ENCODE assay signal across 17 mouse cellular contexts in the genomic region with DNA sequence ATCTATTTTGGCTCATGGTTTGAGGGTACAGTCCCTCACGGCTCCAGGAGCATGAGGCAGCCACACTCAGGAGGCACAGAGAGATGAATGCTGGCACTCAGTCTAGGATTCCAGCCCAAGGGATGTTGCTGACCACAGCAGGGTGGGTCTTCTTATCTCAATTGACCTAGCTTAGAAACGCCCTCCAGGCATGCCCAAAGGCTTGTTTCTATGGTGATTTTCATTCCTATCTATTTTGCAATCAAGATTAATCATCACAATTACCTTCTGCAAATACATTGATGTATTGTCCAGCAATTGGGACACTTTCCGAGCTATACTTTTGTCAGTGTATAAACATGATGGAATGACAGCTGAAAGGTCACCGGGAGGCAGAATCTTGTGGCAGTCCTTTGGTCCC.
"Had no signal": no experiment of that assay in that cellular context is flagged by ENCODE, and none has a peak within 500 bp of the region (broad histone marks: within the 10 kb centered on the region; RNA-seq: fewer than 3 reads in every experiment).

No protein-coding gene starts in this region.

- H3K27me3 ChIP-seq: liver, embryonic 13.5 days; neural tube, embryonic 13.5 days had no signal

- H3K36me3 ChIP-seq: liver, embryonic 13.5 days; neural tube, embryonic 13.5 days had no signal

- DNase-seq: kidney, postnatal 25 days; layer of hippocampus, postnatal 36 days; liver, embryonic 13.5 days; lung, adult 2 months; lung, postnatal 14 days; lung, postnatal 4 days; midbrain, embryonic 14.5 days; retina, postnatal 1 day; right cerebral cortex, postnatal 25 days; thymus, adult 2 months; thymus, postnatal 14 days; thymus, postnatal 4 days had no signal

- H3K4me1 ChIP-seq: liver, embryonic 13.5 days; neural tube, embryonic 13.5 days had no signal

- H3K27ac ChIP-seq: kidney, postnatal 0 days; layer of hippocampus, adult 2 months; left cerebral cortex, adult 2 months; liver, embryonic 13.5 days; neural tube, embryonic 13.5 days; stomach, postnatal 0 days had no signal

- H3K4me3 ChIP-seq: layer of hippocampus, adult 2 months; left cerebral cortex, adult 2 months; liver, embryonic 13.5 days; neural tube, embryonic 13.5 days had no signal
